ENCODE assay signal across 15 mouse cellular contexts in genomic region chr4:11893560-11894205, GRCm38 (mm10).
DNase-seq lines count a peak whose midpoint lies in the region; ATAC-seq and TF ChIP-seq lines count a peak whose summit lies in the region.
"Had no signal": no experiment of that assay in that cellular context is flagged by ENCODE, and none has a peak within 500 bp of the region (broad histone marks: within the 10 kb centered on the region; RNA-seq: fewer than 3 reads in every experiment).

No protein-coding gene starts in this region.

- peaks cover 3% of the 10 kb centered on the region; the same call in 1 of the 2 replicates for H3K4me1 ChIP-seq in hindbrain, embryonic 16.5 days (ENCODE audit: control insufficient read depth, insufficient read depth, low read depth, low read length)
- H3K4me1 ChIP-seq in hindbrain, postnatal 0 days (ENCODE audit: insufficient read depth, low read length) = no peaks in the 10 kb centered on the region
- no peaks in the 10 kb centered on the region for H3K4me1 ChIP-seq in embryonic facial prominence, embryonic 11.5 days (ENCODE audit: control insufficient read depth, insufficient read depth, low read length)
- peaks cover 10% of the 10 kb centered on the region; the same call in 1 of the 2 replicates for H3K4me1 ChIP-seq in liver, postnatal 0 days (ENCODE audit: insufficient read depth)
- no peaks in the 10 kb centered on the region for H3K4me1 ChIP-seq in forebrain, embryonic 14.5 days (ENCODE audit: control insufficient read depth, insufficient read depth, low read length)
- H3K4me1 ChIP-seq: limb, embryonic 12.5 days; midbrain, embryonic 10.5 days had no signal

- 64% methylated on average over 9 of the region's 9 CpGs for WGBS in hindbrain, embryonic 16.5 days
- 66% methylated on average over 9 of the region's 9 CpGs for WGBS in hindbrain, postnatal 0 days
- WGBS in embryonic facial prominence, embryonic 11.5 days = 41% methylated on average over 9 of the region's 9 CpGs
- WGBS in liver, postnatal 0 days (ENCODE audit: insufficient replicate concordance) = 76% methylated on average over 9 of the region's 9 CpGs
- 76% methylated on average over 9 of the region's 9 CpGs for WGBS in forebrain, embryonic 14.5 days

- no peak for TF ChIP-seq EP300 in liver, postnatal 0 days (IDR thresholded peaks at IDR 0.05; ENCODE audit: low read depth)

- TF ChIP-seq CTCF in hindbrain, postnatal 0 days (IDR thresholded peaks at IDR 0.05; ENCODE audit: low read depth) = no peak
- no peak for TF ChIP-seq CTCF in liver, postnatal 0 days (IDR thresholded peaks at IDR 0.05; ENCODE audit: low read depth)

- H3K4me2 ChIP-seq in hindbrain, embryonic 16.5 days (ENCODE audit: low read length) = no peak overlapping the region
- no peak overlapping the region for H3K4me2 ChIP-seq in hindbrain, postnatal 0 days (ENCODE audit: low read depth, low read length)
- no peak overlapping the region for H3K4me2 ChIP-seq in embryonic facial prominence, embryonic 11.5 days (ENCODE audit: low read depth, low read length)
- H3K4me2 ChIP-seq in liver, postnatal 0 days (ENCODE audit: low read depth, low read length) = no peak overlapping the region
- H3K4me2 ChIP-seq in forebrain, embryonic 14.5 days (ENCODE audit: low read length) = no peak overlapping the region
- H3K4me2 ChIP-seq: limb, embryonic 12.5 days had no signal

- H3K4me3 ChIP-seq in hindbrain, embryonic 16.5 days (ENCODE audit: low read length) = no peak overlapping the region
- no peak overlapping the region for H3K4me3 ChIP-seq in hindbrain, postnatal 0 days (ENCODE audit: low read length)
- H3K4me3 ChIP-seq in embryonic facial prominence, embryonic 11.5 days (ENCODE audit: low read depth, low read length) = no peak overlapping the region
- H3K4me3 ChIP-seq in liver, postnatal 0 days (ENCODE audit: low read depth, low read length) = no peak overlapping the region
- no peak overlapping the region for H3K4me3 ChIP-seq in forebrain, embryonic 14.5 days (ENCODE audit: low read depth, low read length)
- H3K4me3 ChIP-seq: layer of hippocampus, adult 2 months; limb, embryonic 12.5 days; midbrain, embryonic 10.5 days had no signal

- H3K9ac ChIP-seq in hindbrain, embryonic 16.5 days (ENCODE audit: low read depth, low read length) = no peak overlapping the region
- H3K9ac ChIP-seq in hindbrain, postnatal 0 days (replicated peaks; ENCODE audit: low read length) = no peak overlapping the region
- H3K9ac ChIP-seq in embryonic facial prominence, embryonic 11.5 days (replicated peaks; ENCODE audit: low read length) = no peak overlapping the region
- H3K9ac ChIP-seq in liver, postnatal 0 days (replicated peaks) = no peak overlapping the region
- H3K9ac ChIP-seq in forebrain, embryonic 14.5 days (ENCODE audit: low read length) = no peak overlapping the region
- H3K9ac ChIP-seq: limb, embryonic 12.5 days had no signal

- H3K27ac ChIP-seq in hindbrain, embryonic 16.5 days (ENCODE audit: low read depth, low read length) = no peak overlapping the region
- H3K27ac ChIP-seq in hindbrain, postnatal 0 days = no peak overlapping the region
- no peak overlapping the region for H3K27ac ChIP-seq in embryonic facial prominence, embryonic 11.5 days (replicated peaks; ENCODE audit: low read depth, low read length)
- H3K27ac ChIP-seq in liver, postnatal 0 days (ENCODE audit: low read depth) = no peak overlapping the region
- no peak overlapping the region for H3K27ac ChIP-seq in forebrain, embryonic 14.5 days (ENCODE audit: low read depth, low read length)
- H3K27ac ChIP-seq: layer of hippocampus, adult 2 months; limb, embryonic 12.5 days; midbrain, embryonic 10.5 days had no signal

- H3K27me3 ChIP-seq in hindbrain, embryonic 16.5 days (replicated peaks; ENCODE audit: control insufficient read depth, insufficient read depth, low read length) = no peaks in the 10 kb centered on the region
- H3K27me3 ChIP-seq in hindbrain, postnatal 0 days (ENCODE audit: insufficient read depth, low read length) = no peaks in the 10 kb centered on the region
- H3K27me3 ChIP-seq in embryonic facial prominence, embryonic 11.5 days (ENCODE audit: control insufficient read depth, insufficient read depth, low read length) = no peaks in the 10 kb centered on the region
- H3K27me3 ChIP-seq in liver, postnatal 0 days (ENCODE audit: insufficient read depth, low read length) = no peaks in the 10 kb centered on the region
- no peaks in the 10 kb centered on the region for H3K27me3 ChIP-seq in forebrain, embryonic 14.5 days (replicated peaks; ENCODE audit: control insufficient read depth, insufficient read depth, low read length)
- H3K27me3 ChIP-seq: limb, embryonic 12.5 days had no signal

- peak; percentile 56; the same call in 1 of the 2 replicates for ATAC-seq in hindbrain, embryonic 16.5 days
- no peak for ATAC-seq in hindbrain, postnatal 0 days
- ATAC-seq in embryonic facial prominence, embryonic 11.5 days (replicated peaks; ENCODE audit: insufficient number of reproducible peaks, low FRiP score, low TSS enrichment, low read depth) = peak; percentile 65
- ATAC-seq in liver, postnatal 0 days = peak; percentile 58; the same call in 1 of the 2 replicates
- no peak for ATAC-seq in forebrain, embryonic 14.5 days
- no peak for ATAC-seq in granulocyte monocyte progenitor cell, adult 5-6 weeks (replicated peaks; ENCODE audit: poor library complexity, severe bottlenecking)
- ATAC-seq: inflammation-experienced regulatory T-cells, adult 6 months had no signal

- no peak for DNase-seq in hindbrain, postnatal 0 days (ENCODE audit: low spot score)
- DNase-seq in adipocyte (ENCODE audit: low spot score) = peak; percentile 21
- DNase-seq in embryonic facial prominence, embryonic 11.5 days (ENCODE audit: low spot score) = no peak
- no peak for DNase-seq in liver, postnatal 0 days
- no peak for DNase-seq in heart, postnatal 4 days
- no peak for DNase-seq in forebrain, embryonic 14.5 days (ENCODE audit: low spot score)
- DNase-seq: cerebellum, adult 11-12 months; gastrocnemius, postnatal 36 days; lung, postnatal 14 days had no signal

- no peaks in the 10 kb centered on the region for H3K9me3 ChIP-seq in hindbrain, embryonic 16.5 days (ENCODE audit: control insufficient read depth, low read length)
- no peaks in the 10 kb centered on the region for H3K9me3 ChIP-seq in hindbrain, postnatal 0 days (ENCODE audit: low read length)
- H3K9me3 ChIP-seq in embryonic facial prominence, embryonic 11.5 days (replicated peaks; ENCODE audit: control insufficient read depth, low read length) = no peaks in the 10 kb centered on the region
- no peaks in the 10 kb centered on the region for H3K9me3 ChIP-seq in liver, postnatal 0 days (ENCODE audit: low read length)
- no peaks in the 10 kb centered on the region for H3K9me3 ChIP-seq in forebrain, embryonic 14.5 days (replicated peaks; ENCODE audit: control insufficient read depth, low read length)
- H3K9me3 ChIP-seq: limb, embryonic 12.5 days; midbrain, embryonic 10.5 days had no signal

- H3K36me3 ChIP-seq in hindbrain, embryonic 16.5 days (ENCODE audit: control insufficient read depth, insufficient read depth, low read length) = no peaks in the 10 kb centered on the region
- no peaks in the 10 kb centered on the region for H3K36me3 ChIP-seq in hindbrain, postnatal 0 days (ENCODE audit: insufficient read depth, low read length)
- H3K36me3 ChIP-seq in embryonic facial prominence, embryonic 11.5 days (replicated peaks; ENCODE audit: control insufficient read depth, insufficient read depth, low read depth, low read length) = no peaks in the 10 kb centered on the region
- H3K36me3 ChIP-seq in liver, postnatal 0 days (replicated peaks; ENCODE audit: insufficient read depth, low read length) = no peaks in the 10 kb centered on the region
- no peaks in the 10 kb centered on the region for H3K36me3 ChIP-seq in forebrain, embryonic 14.5 days (ENCODE audit: control insufficient read depth, insufficient read depth, low read length)
- H3K36me3 ChIP-seq: limb, embryonic 12.5 days; midbrain, embryonic 10.5 days had no signal

Comparison
In these comparisons a context has a peak if more than half of its experiments do, and no peak if none do; other contexts are left out.
1. ATAC-seq: peak in hindbrain, embryonic 16.5 days (single experiment), embryonic facial prominence, embryonic 11.5 days (single experiment) and liver, postnatal 0 days (single experiment); none in hindbrain, postnatal 0 days (single experiment), forebrain, embryonic 14.5 days (single experiment) and granulocyte monocyte progenitor cell, adult 5-6 weeks (single experiment).